Mouse (Mus musculus) heart, embryonic 14.5 days (tissue): ENCODE data around the gene Phf14. TPM values are rescaled to one million over a fixed set of nuclear protein-coding genes. Genes with fewer than 3 reads are reported as not detected.

Experiments
- ATAC-seq: fragments of 200-750 bp; cut with Nextera tagmentation; 2 replicates; pipeline ENCODE4 v1.8.0; 2017; ENCODE audit warnings: low read depth, moderate TSS enrichment; ENCODE audit not compliant: insufficient number of reproducible peaks, insufficient read depth, low FRiP score
- H3K27ac ChIP-seq, 2 experiments: fragments of 200-500 bp in 1 of 2; fragments of 300-500 bp in 1 of 2; sonication (generic) in 1 of 2; replicated peaks in 1 of 2; 2 replicates each; pipeline ENCODE4 v1.5.1; 2012 to 2014; ENCODE audit warnings: low read depth in 2 of 2, low read length in 2 of 2, control low read depth in 1 of 2, mild to moderate bottlenecking in 1 of 2, mixed read lengths in 1 of 2; ENCODE audit not compliant: control insufficient read depth in 1 of 2, insufficient read depth in 1 of 2
- H3K27me3 ChIP-seq: fragments of 300-500 bp; sonication (generic); 2 replicates; pipeline ENCODE4 v1.6.1; 2014; ENCODE audit warnings: mild to moderate bottlenecking, low read length, control low read depth; ENCODE audit not compliant: control insufficient read depth, insufficient read depth
- H3K36me3 ChIP-seq: fragments of 300-500 bp; sonication (generic); 2 replicates; pipeline ENCODE4 v1.6.1; 2014; ENCODE audit warnings: mild to moderate bottlenecking, control low read depth, low read length, mixed read lengths; ENCODE audit not compliant: control insufficient read depth, insufficient read depth
- H3K4me1 ChIP-seq, 2 experiments: fragments of 200-500 bp in 1 of 2; fragments of 300-500 bp in 1 of 2; sonication (generic) in 1 of 2; 2 replicates each; pipeline ENCODE4 v1.6.1; 2012 to 2014; ENCODE audit warnings: low read length in 2 of 2, control low read depth in 1 of 2, mixed read lengths in 1 of 2; ENCODE audit not compliant: control insufficient read depth in 2 of 2, insufficient read depth in 2 of 2
- H3K4me2 ChIP-seq: fragments of 300-500 bp; sonication (generic); 2 replicates; pipeline ENCODE4 v1.6.1; 2014; ENCODE audit warnings: mild to moderate bottlenecking, low read length
- H3K4me3 ChIP-seq, 2 experiments: fragments of 200-500 bp in 1 of 2; fragments of 300-500 bp in 1 of 2; sonication (generic) in 1 of 2; 2 replicates each; pipeline ENCODE4 v1.5.1; 2012 to 2014; ENCODE audit warnings: low read length in 2 of 2, mild to moderate bottlenecking in 2 of 2, control low read depth in 1 of 2, low read depth in 1 of 2, moderate library complexity in 1 of 2; ENCODE audit not compliant: control insufficient read depth in 1 of 2, insufficient read depth in 1 of 2
- H3K9ac ChIP-seq: fragments of 300-500 bp; sonication (generic); 2 replicates; pipeline ENCODE4 v1.6.1; 2014; ENCODE audit warnings: mild to moderate bottlenecking, low read length
- H3K9me3 ChIP-seq: fragments of 300-500 bp; sonication (generic); 2 replicates; pipeline ENCODE4 v1.6.1; 2016; ENCODE audit warnings: low read length, control low read depth; ENCODE audit not compliant: control insufficient read depth
- WGBS: fragments of 180-500 bp; shearing (Covaris S2); extraction: QIAGEN DNeasy Blood & Tissue Kit; methylation state at CpG from one replicate; pipeline ENCODE4 v1.1.7; 2014; 5-methylcytosine and 5-hydroxymethylcytosine counted together
- polyA plus RNA-seq: library from polyadenylated mRNA; unstranded; fragments of >200 nt; fragmentation: Nextera tagmentation; extraction: Ambion mirVana; gene quantifications from 2 replicates; pipeline ENCODE4 v1.2.1, GENCODE M21; 2014

Gene Phf14
- polyA plus RNA-seq, 1 experiment from 2014 or later: 60.1 TPM

DNA sequence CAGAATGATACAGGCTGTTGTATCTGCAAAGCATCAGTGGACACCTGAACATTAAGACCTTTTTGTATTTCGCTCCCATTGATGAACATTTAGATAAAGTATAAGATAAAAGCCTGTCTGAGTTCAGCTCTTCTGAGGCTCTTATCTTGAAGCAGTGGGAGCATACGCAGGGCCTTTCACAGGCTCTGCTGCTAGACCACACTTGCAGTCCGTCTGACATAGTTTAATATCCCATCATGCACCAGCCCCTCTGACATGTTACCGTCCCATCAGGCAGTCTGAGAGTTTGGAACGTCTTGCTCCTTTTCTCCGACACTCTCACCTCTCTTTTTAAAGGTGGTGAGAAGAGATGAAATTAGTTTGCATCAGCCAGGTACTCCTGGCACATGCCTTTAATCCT lies 19.9 kb downstream of the Phf14 start:
- no peak for ATAC-seq

DNA sequence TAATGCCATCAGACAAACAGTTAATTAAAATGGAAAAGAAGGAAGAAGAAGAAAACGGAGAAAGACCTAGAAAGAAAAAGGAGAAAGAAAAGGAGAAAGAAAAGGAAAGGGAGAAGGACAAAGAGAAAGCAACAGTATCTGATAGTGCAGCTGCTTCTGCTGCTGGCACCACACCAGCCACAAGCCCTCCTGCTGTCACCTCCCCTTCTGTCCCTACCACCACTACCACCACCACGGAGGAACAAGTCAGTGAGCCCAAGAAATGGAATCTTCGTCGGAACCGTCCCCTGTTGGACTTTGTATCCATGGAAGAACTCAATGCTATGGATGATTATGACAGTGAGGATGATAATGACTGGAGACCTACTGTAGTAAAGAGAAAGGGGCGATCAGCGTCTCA lies 25.8 kb downstream of the Phf14 start:
- 94% methylated on average over 7 of the region's 7 CpGs for WGBS
- no peak overlapping the region for H3K4me3 ChIP-seq
- no peak overlapping the region for H3K4me2 ChIP-seq
- peaks cover 16% of the 10 kb centered on the region for H3K36me3 ChIP-seq
- no peak overlapping the region for H3K27ac ChIP-seq
- ATAC-seq: no peak
- no peaks in the 10 kb centered on the region for H3K4me1 ChIP-seq
- H3K9me3 ChIP-seq: no peaks in the 10 kb centered on the region
- H3K27me3 ChIP-seq: no peaks in the 10 kb centered on the region
- no peak overlapping the region for H3K9ac ChIP-seq

More for the DNA sequence above, 19.9 kb downstream of the Phf14 start:
- Histone ChIP-seq H3K4me3 (no peak overlapping the region), H3K9ac (no peak overlapping the region), H3K9me3 (no peaks in the 10 kb centered on the region), H3K36me3 (peaks cover 21% of the 10 kb centered on the region), H3K4me1 (peaks cover 4 to 13% of the 10 kb centered on the region in 2 experiments; a peak in 2 of 4 replicates), H3K27ac (no peak overlapping the region), H3K4me2 (peak overlapping the region; percentile 68), H3K27me3 (no peaks in the 10 kb centered on the region)
- 58% methylated on average over 6 of the region's 6 CpGs for WGBS

DNA sequence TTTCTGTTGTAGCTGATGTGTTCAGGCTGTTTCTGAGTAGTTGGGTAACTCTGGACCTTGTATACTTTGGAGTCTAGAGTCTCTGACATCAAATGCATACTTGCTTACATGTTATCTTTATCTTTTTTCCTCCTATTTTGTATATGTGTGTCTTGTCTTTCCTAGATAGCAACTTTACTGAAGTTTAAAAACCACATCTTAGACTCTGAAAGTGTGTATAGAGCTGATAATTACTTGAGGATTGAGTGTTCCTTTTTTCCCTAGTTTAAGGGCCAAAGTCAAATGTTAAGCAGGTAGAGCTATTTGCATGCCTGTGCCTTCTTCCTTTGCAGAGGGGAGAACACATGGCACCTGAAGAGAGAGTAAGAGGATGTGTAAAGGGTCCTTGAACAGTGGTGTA lies 33.3 kb downstream of the Phf14 start:
- H3K27me3 ChIP-seq: no peaks in the 10 kb centered on the region
- no peak for ATAC-seq
- no peak overlapping the region for H3K9ac ChIP-seq
- no peak overlapping the region for H3K4me2 ChIP-seq
- no peak overlapping the region for H3K4me3 ChIP-seq
- H3K27ac ChIP-seq: no peak overlapping the region
- H3K36me3 ChIP-seq: peaks cover 20% of the 10 kb centered on the region
- H3K9me3 ChIP-seq: no peaks in the 10 kb centered on the region
- peaks cover 2 to 12% of the 10 kb centered on the region in 2 experiments for H3K4me1 ChIP-seq

DNA sequence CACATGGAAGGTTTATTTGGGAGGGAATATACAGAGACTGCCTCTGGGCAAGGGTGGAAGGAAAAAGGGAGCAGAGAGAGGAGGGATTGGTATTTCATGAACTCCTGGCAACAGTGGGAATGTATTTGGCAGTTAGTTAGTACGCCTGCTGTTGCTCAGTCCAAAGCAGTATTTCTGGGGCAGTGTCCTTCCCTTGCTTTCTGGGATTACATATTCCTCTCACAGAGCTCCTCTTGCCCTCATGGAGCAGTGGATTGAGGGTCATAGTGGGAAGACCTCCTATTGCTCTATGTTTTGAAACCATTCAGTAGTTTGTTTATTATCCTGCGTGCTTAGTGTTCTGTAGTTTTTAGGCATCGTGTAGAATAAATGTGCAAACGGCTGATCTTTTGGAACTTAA lies 34.5 kb downstream of the Phf14 start:
- WGBS: 96% methylated on average over 4 of the region's 4 CpGs

DNA sequence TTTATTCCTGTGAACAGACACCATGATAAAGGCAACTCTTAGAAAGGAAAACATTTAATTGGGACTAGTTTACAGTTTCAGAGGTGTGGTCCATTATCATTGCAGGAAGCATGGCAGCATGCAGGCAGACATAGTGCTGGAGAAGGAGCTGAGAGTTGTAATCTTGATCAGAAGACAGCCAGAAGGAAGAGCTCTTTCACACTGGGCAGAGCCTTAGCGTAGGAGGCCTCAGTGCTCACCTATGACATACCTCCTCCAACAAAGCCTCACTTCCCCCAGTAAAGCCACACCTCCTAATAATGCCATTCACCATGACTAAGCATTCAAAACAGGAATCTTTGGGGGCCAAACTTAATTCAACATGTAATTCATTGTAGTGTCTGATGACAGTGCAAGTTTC lies 40.5 kb downstream of the Phf14 start:
- WGBS: 95% methylated on average over 1 of the region's 1 CpGs
- Histone ChIP-seq H3K9ac (no peak overlapping the region), H3K4me3 (no peak overlapping the region), H3K27me3 (no peaks in the 10 kb centered on the region), H3K9me3 (no peaks in the 10 kb centered on the region), H3K4me1 (peaks cover 2 to 12% of the 10 kb centered on the region in 2 experiments), H3K4me2 (no peak overlapping the region), H3K36me3 (peaks cover 26% of the 10 kb centered on the region), H3K27ac (no peak overlapping the region)
- no peak for ATAC-seq

More for the DNA sequence above, 34.5 kb downstream of the Phf14 start:
- Histone ChIP-seq H3K36me3 (peaks cover 22% of the 10 kb centered on the region), H3K27me3 (no peaks in the 10 kb centered on the region), H3K9me3 (no peaks in the 10 kb centered on the region), H3K27ac (no peak overlapping the region), H3K9ac (no peak overlapping the region), H3K4me3 (no peak overlapping the region), H3K4me2 (no peak overlapping the region), H3K4me1 (peaks cover 2 to 12% of the 10 kb centered on the region in 2 experiments)
- no peak for ATAC-seq

DNA sequence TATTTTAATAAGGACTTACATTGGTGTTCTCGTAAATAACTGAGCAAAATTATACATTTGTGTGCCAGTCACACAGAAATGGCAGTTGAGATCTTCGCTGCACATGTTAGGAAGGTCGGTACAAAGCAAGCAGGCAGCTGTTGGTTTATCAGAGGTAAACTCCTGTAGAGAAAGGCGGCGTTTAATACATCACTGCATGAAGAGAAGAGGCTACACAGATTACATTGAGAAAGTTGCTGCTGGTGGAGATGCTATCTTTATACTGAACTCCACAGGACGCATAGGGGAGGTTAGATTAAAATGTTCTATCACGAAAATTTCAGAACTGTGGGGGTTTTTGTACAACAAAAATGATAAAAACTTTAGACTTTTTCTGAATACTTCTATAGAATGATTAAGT lies 52.6 kb downstream of the Phf14 start:
- 83% methylated on average over 7 of the region's 7 CpGs for WGBS
- ATAC-seq: no peak

DNA sequence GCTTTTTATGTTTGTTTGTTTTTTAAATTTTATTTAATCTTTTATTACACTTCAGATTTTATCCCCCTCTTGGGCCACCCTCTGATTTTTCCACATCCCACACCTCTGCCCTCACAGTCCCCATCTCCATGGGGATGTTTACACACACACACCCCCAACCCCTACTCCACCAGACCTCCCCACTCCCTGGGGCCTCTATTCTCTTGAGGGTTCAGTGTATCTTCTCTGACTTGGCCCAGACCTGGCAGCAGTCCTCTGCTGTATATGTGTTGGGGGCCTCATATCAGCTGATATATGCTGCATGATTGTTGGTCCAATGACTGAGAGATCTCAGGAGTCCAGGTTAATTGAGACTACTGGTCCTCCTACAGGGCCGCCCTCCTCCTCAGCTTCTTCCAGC lies 86.2 kb downstream of the Phf14 start:
- H3K9me3 ChIP-seq: no peaks in the 10 kb centered on the region
- no peak overlapping the region for H3K9ac ChIP-seq
- no peaks in the 10 kb centered on the region for H3K27me3 ChIP-seq
- no peak for ATAC-seq
- 94% methylated on average over 1 of the region's 1 CpGs for WGBS
- H3K36me3 ChIP-seq: peaks cover 56% of the 10 kb centered on the region
- H3K4me1 ChIP-seq: no peaks in the 10 kb centered on the region
- no peak overlapping the region for H3K4me3 ChIP-seq
- H3K27ac ChIP-seq: no peak overlapping the region
- no peak overlapping the region for H3K4me2 ChIP-seq

More for the DNA sequence above, 52.6 kb downstream of the Phf14 start:
- H3K27ac ChIP-seq: no peak overlapping the region
- no peaks in the 10 kb centered on the region for H3K4me1 ChIP-seq
- no peaks in the 10 kb centered on the region for H3K27me3 ChIP-seq
- no peak overlapping the region for H3K9ac ChIP-seq
- peaks cover 24% of the 10 kb centered on the region for H3K36me3 ChIP-seq
- no peak overlapping the region for H3K4me3 ChIP-seq
- H3K9me3 ChIP-seq: no peaks in the 10 kb centered on the region
- H3K4me2 ChIP-seq: no peak overlapping the region

DNA sequence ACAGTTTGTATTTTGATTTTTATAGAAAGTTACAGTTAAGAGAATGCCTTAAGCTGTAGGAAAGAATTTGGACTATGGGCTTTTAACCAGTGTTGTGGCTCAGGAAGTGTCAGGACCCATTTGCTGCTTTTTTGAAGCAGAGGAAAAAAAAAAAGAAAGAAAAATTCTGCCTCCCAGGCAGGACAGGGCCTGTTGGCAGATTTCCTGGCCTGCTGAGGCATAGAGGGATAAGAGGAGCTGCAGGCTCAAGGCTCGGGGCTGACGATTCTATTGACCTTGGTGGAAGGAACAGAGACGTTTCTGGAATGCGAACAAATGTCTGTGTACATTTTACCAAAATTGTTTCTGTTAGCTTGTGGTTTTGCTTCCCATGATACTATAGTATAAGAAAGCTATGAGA lies 91.0 kb downstream of the Phf14 start:
- no peaks in the 10 kb centered on the region for H3K4me1 ChIP-seq
- H3K4me2 ChIP-seq: no peak overlapping the region
- peaks cover 48% of the 10 kb centered on the region for H3K36me3 ChIP-seq
- no peaks in the 10 kb centered on the region for H3K9me3 ChIP-seq
- no peak overlapping the region for H3K4me3 ChIP-seq
- H3K9ac ChIP-seq: no peak overlapping the region
- 52% methylated on average over 4 of the region's 4 CpGs for WGBS
- ATAC-seq: no peak
- no peaks in the 10 kb centered on the region for H3K27me3 ChIP-seq
- H3K27ac ChIP-seq: peak overlapping the region; percentile 2 to 52; a peak in 2 of 4 replicates
